Mouse (Mus musculus): Measurements from ENCODE around the gene Csnk1e. TPM values are rescaled to one million over a fixed set of nuclear protein-coding genes. Genes with fewer than 3 reads are reported as not detected.

Csnk1e gene
- 193 and 195 TPM in 2 replicates for polyA plus RNA-seq (2014; fragmentation: Nextera tagmentation; extraction: Ambion mirVana)

- Histone ChIP-seq H3K4me1 (replicated peaks; ENCODE audit: control insufficient read depth, insufficient read depth, low read length) (peaks cover 7% of the 10 kb centered on the region; the same call in 1 of the 2 replicates), H3K9ac (ENCODE audit: low read depth, low read length) (peak within 1 kb of the TSS; percentile 37; the same call in 1 of the 2 replicates), H3K4me3 (ENCODE audit: low read depth, low read length) (peak within 1 kb of the TSS; percentile 25), H3K27me3 (ENCODE audit: control insufficient read depth, insufficient read depth, low read length) (no peaks in the 10 kb centered on the region; the same call in 1 of the 2 replicates), H3K4me2 (replicated peaks; ENCODE audit: low read depth, low read length) (peak within 1 kb of the TSS; percentile 61), H3K36me3 (ENCODE audit: control insufficient read depth, insufficient read depth, low read length) (no peaks in the 10 kb centered on the region), H3K9me3 (ENCODE audit: control insufficient read depth, low read length) (no peaks in the 10 kb centered on the region), H3K27ac (ENCODE audit: low read depth, low read length) (no peak within 1 kb of the TSS)
- DNase-seq (ENCODE audit: low spot score) = peak; percentile 75
- WGBS = 3% methylated on average over 24 of the region's 24 CpGs
- peak; percentile 45; the same call in 1 of the 2 replicates for ATAC-seq (ENCODE audit: low FRiP score)
Measured at GRCm38 (mm10) chr15:79455106-79455810, at the start of gene Csnk1e. Gene Csnk1e, minus strand, starts transcription at chr15:79455566.

GRCm38 (mm10) chr15:79504707-79505452, 49.5 kb upstream of the Csnk1e start, which contains the start of gene Kcnj4:
Gene Kcnj4, minus strand, starts transcription at chr15:79505241.
- Histone ChIP-seq H3K36me3 (ENCODE audit: control insufficient read depth, insufficient read depth, low read length) (no peaks in the 10 kb centered on the region), H3K9me3 (ENCODE audit: control insufficient read depth, low read length) (no peaks in the 10 kb centered on the region), H3K27me3 (ENCODE audit: control insufficient read depth, insufficient read depth, low read length) (peaks cover 66% of the 10 kb centered on the region), H3K9ac (ENCODE audit: low read depth, low read length) (peak within 1 kb of the TSS; percentile 42), H3K4me2 (replicated peaks; ENCODE audit: low read depth, low read length) (peak within 1 kb of the TSS; percentile 99), H3K27ac (ENCODE audit: low read depth, low read length) (no peak within 1 kb of the TSS), H3K4me3 (ENCODE audit: low read depth, low read length) (peak within 1 kb of the TSS; percentile 57), H3K4me1 (replicated peaks; ENCODE audit: control insufficient read depth, insufficient read depth, low read length) (peaks cover 7% of the 10 kb centered on the region)
- peak; percentile 59 for DNase-seq (ENCODE audit: low spot score)
- ATAC-seq (ENCODE audit: low FRiP score) = peak; percentile 25; the same call in 1 of the 2 replicates
- under 1% methylated on average over 59 of the region's 60 CpGs for WGBS

- Histone ChIP-seq H3K4me2 (replicated peaks; ENCODE audit: low read depth, low read length) (no peak overlapping the region), H3K4me1 (replicated peaks; ENCODE audit: control insufficient read depth, insufficient read depth, low read length) (peaks cover 7% of the 10 kb centered on the region), H3K36me3 (ENCODE audit: control insufficient read depth, insufficient read depth, low read length) (no peaks in the 10 kb centered on the region), H3K4me3 (ENCODE audit: low read depth, low read length) (no peak overlapping the region), H3K9me3 (ENCODE audit: control insufficient read depth, low read length) (no peaks in the 10 kb centered on the region), H3K9ac (ENCODE audit: low read depth, low read length) (no peak overlapping the region), H3K27ac (ENCODE audit: low read depth, low read length) (no peak overlapping the region), H3K27me3 (ENCODE audit: control insufficient read depth, insufficient read depth, low read length) (peaks cover 62% of the 10 kb centered on the region)
- DNase-seq (ENCODE audit: low spot score) (no peak), ATAC-seq (ENCODE audit: low FRiP score) (no peak)
- 74% methylated on average over 5 of the region's 5 CpGs for WGBS
Measured at GRCm38 (mm10) chr15:79503438-79503837, 48.1 kb upstream of the Csnk1e start.

GRCm38 (mm10) chr15:79502891-79503341, 47.5 kb upstream of the Csnk1e start:
- no peaks in the 10 kb centered on the region for H3K9me3 ChIP-seq (ENCODE audit: control insufficient read depth, low read length)
- no peak overlapping the region for H3K9ac ChIP-seq (ENCODE audit: low read depth, low read length)
- ATAC-seq (ENCODE audit: low FRiP score) = no peak
- no peak for DNase-seq (ENCODE audit: low spot score)
- peaks cover 7% of the 10 kb centered on the region for H3K4me1 ChIP-seq (replicated peaks; ENCODE audit: control insufficient read depth, insufficient read depth, low read length)
- peaks cover 58% of the 10 kb centered on the region for H3K27me3 ChIP-seq (ENCODE audit: control insufficient read depth, insufficient read depth, low read length)
- no peak overlapping the region for H3K4me2 ChIP-seq (replicated peaks; ENCODE audit: low read depth, low read length)
- H3K36me3 ChIP-seq (ENCODE audit: control insufficient read depth, insufficient read depth, low read length) = no peaks in the 10 kb centered on the region
- no peak overlapping the region for H3K27ac ChIP-seq (ENCODE audit: low read depth, low read length)
- 19% methylated on average over 18 of the region's 18 CpGs for WGBS
- H3K4me3 ChIP-seq (ENCODE audit: low read depth, low read length) = no peak overlapping the region

- peaks cover 32% of the 10 kb centered on the region for H3K27me3 ChIP-seq (ENCODE audit: control insufficient read depth, insufficient read depth, low read length)
Measured at GRCm38 (mm10) chr15:79500110-79500509, 44.7 kb upstream of the Csnk1e start.

GRCm38 (mm10) chr15:79493527-79493926, 38.2 kb upstream of the Csnk1e start:
- no peak for ATAC-seq (ENCODE audit: low FRiP score)
- Histone ChIP-seq H3K27ac (ENCODE audit: low read depth, low read length) (no peak overlapping the region), H3K36me3 (ENCODE audit: control insufficient read depth, insufficient read depth, low read length) (no peaks in the 10 kb centered on the region), H3K4me1 (replicated peaks; ENCODE audit: control insufficient read depth, insufficient read depth, low read length) (no peaks in the 10 kb centered on the region), H3K4me3 (ENCODE audit: low read depth, low read length) (no peak overlapping the region), H3K4me2 (replicated peaks; ENCODE audit: low read depth, low read length) (no peak overlapping the region), H3K27me3 (ENCODE audit: control insufficient read depth, insufficient read depth, low read length) (peaks cover 2% of the 10 kb centered on the region), H3K9ac (ENCODE audit: low read depth, low read length) (no peak overlapping the region), H3K9me3 (ENCODE audit: control insufficient read depth, low read length) (no peaks in the 10 kb centered on the region)
- WGBS = 50% methylated on average over 18 of the region's 18 CpGs
- no peak for DNase-seq (ENCODE audit: low spot score)

More at GRCm38 (mm10) chr15:79500110-79500509, 44.7 kb upstream of the Csnk1e start:
- H3K4me2 ChIP-seq (replicated peaks; ENCODE audit: low read depth, low read length) = no peak overlapping the region
- ATAC-seq (ENCODE audit: low FRiP score) (no peak), DNase-seq (ENCODE audit: low spot score) (no peak)
- no peaks in the 10 kb centered on the region for H3K9me3 ChIP-seq (ENCODE audit: control insufficient read depth, low read length)
- H3K4me1 ChIP-seq (replicated peaks; ENCODE audit: control insufficient read depth, insufficient read depth, low read length) = peaks cover 3% of the 10 kb centered on the region
- 76% methylated on average over 17 of the region's 17 CpGs for WGBS
- H3K4me3 ChIP-seq (ENCODE audit: low read depth, low read length) = no peak overlapping the region
- H3K9ac ChIP-seq (ENCODE audit: low read depth, low read length) = no peak overlapping the region
- no peak overlapping the region for H3K27ac ChIP-seq (ENCODE audit: low read depth, low read length)
- no peaks in the 10 kb centered on the region for H3K36me3 ChIP-seq (ENCODE audit: control insufficient read depth, insufficient read depth, low read length)

GRCm38 (mm10) chr15:79489463-79489862, 34.1 kb upstream of the Csnk1e start:
- Histone ChIP-seq H3K9me3 (ENCODE audit: control insufficient read depth, low read length) (no peaks in the 10 kb centered on the region), H3K27ac (ENCODE audit: low read depth, low read length) (no peak overlapping the region), H3K27me3 (ENCODE audit: control insufficient read depth, insufficient read depth, low read length) (peaks cover 2% of the 10 kb centered on the region), H3K4me1 (replicated peaks; ENCODE audit: control insufficient read depth, insufficient read depth, low read length) (no peaks in the 10 kb centered on the region), H3K4me3 (ENCODE audit: low read depth, low read length) (no peak overlapping the region), H3K9ac (ENCODE audit: low read depth, low read length) (no peak overlapping the region), H3K36me3 (ENCODE audit: control insufficient read depth, insufficient read depth, low read length) (no peaks in the 10 kb centered on the region), H3K4me2 (replicated peaks; ENCODE audit: low read depth, low read length) (no peak overlapping the region)
- WGBS = 74% methylated on average over 11 of the region's 11 CpGs
- ATAC-seq (ENCODE audit: low FRiP score) (no peak), DNase-seq (ENCODE audit: low spot score) (no peak)

- Histone ChIP-seq H3K4me3 (ENCODE audit: low read depth, low read length) (no peak overlapping the region), H3K9ac (ENCODE audit: low read depth, low read length) (no peak overlapping the region), H3K4me2 (replicated peaks; ENCODE audit: low read depth, low read length) (no peak overlapping the region), H3K4me1 (replicated peaks; ENCODE audit: control insufficient read depth, insufficient read depth, low read length) (no peaks in the 10 kb centered on the region), H3K36me3 (ENCODE audit: control insufficient read depth, insufficient read depth, low read length) (no peaks in the 10 kb centered on the region), H3K27ac (ENCODE audit: low read depth, low read length) (no peak overlapping the region), H3K9me3 (ENCODE audit: control insufficient read depth, low read length) (no peaks in the 10 kb centered on the region), H3K27me3 (ENCODE audit: control insufficient read depth, insufficient read depth, low read length) (0 out of 2 replicates have a peak, but pooled peaks cover 2% of the 10 kb centered on the region)
- ATAC-seq (ENCODE audit: low FRiP score) (no peak), DNase-seq (ENCODE audit: low spot score) (no peak)
- WGBS = 11% methylated on average over 15 of the region's 15 CpGs
Measured at GRCm38 (mm10) chr15:79481181-79481688, 25.9 kb upstream of the Csnk1e start.

Measured in hindbrain, embryonic 11.5 days (tissue).